Mouse (Mus musculus): ENCODE data around the gene Mycn.

The Mycn gene

DNA sequence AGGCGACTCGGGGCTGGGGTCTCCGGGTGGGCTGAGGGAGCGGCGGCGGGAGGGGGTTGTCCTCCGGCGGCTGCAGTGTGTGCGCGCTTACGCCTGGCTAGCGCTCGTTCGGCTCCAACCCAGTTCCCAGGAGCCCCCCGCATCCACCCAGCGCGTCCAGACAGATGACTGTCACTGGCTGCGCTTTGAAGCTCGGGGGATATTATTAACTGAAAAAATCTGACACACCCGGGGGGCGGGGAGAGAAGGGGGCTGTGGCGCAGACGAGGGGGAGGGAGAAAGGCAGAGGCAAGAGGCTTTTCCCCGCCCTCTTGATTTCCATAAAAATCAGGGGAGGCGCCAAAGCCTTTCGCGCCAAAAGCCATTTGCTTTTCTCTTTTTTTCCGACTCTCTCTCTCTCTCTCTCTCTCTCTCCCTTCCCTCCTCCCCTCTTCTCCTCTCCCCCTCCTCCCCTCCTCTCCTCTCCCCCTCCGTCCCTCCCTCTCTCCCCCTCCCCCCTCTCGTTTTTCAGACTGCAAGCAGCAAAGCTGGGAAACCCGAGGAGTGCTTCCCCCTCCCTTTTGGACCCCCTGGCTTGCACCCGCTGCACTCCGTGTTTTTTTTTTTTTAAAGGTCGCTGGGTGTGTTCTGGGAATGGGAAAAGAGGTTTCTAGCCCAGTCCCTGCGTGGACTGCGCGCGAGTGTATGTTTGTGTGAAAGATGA is at the start of gene Mycn:
TSS of gene Mycn (minus strand) at position 254 of the 703 bp plus-strand sequence.
- DNase-seq (ENCODE audit: low spot score), result peak; percentile 86

- DNase-seq (ENCODE audit: low spot score), result no peak
Observed at GRCm38 (mm10) chr12:12987376-12987775, 45.7 kb upstream of the Mycn start.

GRCm38 (mm10) chr12:12986612-12987206 is 45.0 kb upstream of the Mycn start:
- DNase-seq (ENCODE audit: low spot score), result no peak

DNA sequence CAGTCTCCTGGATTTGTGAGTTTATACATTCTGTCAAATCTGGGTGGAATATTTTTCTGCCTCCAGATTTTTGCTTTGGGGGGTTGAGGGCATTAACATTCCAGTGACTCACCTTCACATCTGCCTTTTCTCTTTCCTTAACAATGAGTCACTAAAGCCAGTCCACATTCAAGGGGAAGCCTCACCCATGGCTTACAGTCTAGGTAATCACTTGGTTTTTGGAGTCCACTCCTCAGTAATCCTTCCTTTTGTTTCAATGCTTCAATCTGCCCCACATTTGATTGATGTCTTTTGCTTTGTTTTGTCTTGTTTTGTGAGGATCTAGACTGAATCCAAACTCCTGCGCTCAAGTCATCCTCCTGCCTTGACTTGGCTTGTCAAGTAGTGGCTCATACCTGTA is 41.3 kb upstream of the Mycn start:
- no peak for DNase-seq (ENCODE audit: low spot score)

DNA sequence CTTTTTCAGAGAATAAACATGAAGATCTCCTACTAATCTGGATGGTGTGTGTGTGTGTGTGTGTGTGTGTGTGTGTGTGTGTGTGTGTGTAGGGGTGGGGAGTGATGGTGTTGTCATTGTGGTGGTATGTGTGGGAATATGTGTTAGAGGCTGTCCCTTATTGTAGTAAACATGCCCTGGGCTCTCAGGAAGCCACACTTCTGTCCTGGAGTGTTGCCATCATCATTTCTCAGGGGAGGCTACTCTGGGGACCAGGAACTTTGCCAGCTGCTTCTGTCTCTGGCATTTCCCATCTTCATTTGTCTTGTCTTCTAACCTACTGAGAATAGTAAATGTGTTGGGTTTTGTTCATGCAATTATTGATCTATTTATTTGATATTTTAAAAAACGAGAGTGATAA is 33.7 kb upstream of the Mycn start:
- no peak for DNase-seq (ENCODE audit: low spot score)

GRCm38 (mm10) chr12:12972756-12973435 is 31.2 kb upstream of the Mycn start:
- DNase-seq (ENCODE audit: low spot score), result no peak

DNA sequence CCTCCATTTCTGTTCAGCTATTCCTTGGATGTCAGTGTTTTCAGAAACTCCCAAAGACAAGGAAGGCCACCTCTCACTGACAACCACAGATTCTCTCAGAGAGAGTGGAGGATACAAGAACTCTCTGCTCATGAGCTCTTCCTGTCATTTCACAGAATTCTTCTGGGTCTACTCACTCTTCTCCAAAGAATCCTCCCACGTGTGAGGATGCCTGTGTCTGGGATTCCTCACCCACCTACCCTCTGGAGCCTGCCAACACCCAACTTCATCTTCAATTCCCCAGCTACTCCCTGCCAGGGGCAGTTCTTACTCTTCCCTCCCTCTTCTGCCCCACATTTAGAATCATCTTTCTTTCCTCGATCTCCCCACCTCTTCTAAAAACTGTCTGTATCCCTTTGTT is 26.2 kb upstream of the Mycn start:
- DNase-seq (ENCODE audit: low spot score), result no peak

GRCm38 (mm10) chr12:12964856-12965255 is 23.1 kb upstream of the Mycn start:
- DNase-seq (ENCODE audit: low spot score), result no peak

DNA sequence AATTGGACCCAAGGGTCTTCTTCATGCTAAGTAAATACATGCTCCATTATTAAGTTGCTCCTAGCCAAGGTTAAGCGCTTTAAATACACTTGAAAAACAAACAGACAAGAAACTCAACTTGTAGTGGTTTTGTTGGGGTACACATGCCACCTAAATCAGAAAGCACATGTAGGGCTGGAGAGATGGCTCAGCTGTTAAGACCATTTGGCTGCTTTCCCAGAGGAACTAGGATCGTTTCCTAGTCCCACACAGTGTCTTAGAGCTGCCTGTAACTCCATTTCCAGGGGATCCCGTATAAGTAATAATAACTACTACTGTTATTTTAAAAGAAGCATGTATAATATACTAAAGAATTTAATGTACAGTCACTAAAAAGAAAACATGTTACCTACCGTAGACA is 5.9 kb upstream of the Mycn start:
- DNase-seq (ENCODE audit: low spot score), result no peak

DNA sequence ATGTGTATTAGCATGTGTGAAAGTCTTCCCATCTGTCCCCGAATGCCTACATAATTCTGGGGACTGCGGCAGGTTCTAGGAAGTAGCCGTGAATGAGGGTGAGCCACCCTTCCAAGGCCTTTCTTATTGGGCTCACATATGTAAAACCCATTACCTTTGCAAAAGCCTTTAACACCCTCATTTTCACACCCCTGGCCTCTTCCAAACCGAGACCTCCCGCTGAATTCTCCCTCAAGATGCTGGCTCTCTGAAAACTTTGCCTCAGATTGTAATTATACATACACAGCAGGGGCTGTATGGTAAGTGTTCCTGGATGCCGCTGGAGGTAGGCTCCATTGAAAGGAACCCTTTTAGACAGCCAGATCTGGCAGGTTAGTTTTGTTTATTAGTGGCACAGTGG is 1.6 kb upstream of the Mycn start:
- no peak for DNase-seq (ENCODE audit: low spot score)

DNA sequence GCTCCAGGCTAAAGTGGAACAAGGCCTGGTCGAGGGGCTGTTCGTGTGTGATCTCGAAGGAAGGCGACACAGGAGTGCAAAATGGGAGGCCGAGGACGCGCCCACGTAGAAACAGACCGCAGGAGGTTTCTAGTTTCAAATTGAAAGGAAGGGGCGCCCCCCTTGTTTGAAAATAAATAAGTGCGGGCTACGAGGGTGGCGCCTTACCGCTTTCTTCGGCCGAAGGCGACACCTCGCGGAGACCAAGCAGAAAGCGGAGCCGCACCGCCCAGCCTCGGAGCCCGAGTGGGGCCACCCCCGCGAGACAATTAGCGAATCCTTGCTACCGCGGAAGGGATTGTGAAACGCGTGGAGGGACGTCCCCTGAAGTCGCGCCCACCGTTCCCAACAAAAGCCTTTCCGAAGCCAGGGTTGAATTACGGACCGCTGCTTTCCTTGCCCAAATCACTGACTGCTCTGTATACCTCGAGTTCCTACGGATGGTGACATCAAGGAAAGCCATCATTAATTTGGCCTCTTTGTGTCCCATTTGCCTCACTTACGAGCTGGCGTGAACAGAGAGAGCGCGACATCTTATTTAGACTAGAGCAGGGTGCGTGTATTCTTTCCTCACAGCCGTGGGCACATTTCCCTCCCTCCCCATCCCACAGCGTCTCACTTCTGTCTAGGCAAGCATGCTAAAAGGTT is 793 bp upstream of the Mycn start:
- peak; percentile 83 for DNase-seq (ENCODE audit: low spot score)

DNA sequence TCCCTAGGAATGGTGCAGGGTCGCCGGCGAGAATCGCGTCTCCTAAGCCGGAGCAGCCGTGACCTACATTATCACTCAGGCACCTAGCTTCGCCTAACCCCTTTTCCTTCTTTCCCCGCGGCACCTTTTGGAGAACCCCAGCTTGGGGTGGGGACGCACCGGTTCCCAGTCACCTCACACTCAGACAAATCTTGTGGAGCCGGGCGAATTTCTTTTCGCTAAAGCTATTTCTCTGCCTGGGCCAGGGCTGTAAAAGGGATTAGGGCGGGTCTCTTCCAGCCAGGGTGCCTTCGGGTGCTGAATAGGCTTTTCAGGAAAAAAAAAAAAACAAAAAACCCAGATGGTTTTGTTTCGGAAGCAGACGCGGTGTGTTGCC is 597 bp downstream of the Mycn start:
- no peak for DNase-seq (ENCODE audit: low spot score)

DNA sequence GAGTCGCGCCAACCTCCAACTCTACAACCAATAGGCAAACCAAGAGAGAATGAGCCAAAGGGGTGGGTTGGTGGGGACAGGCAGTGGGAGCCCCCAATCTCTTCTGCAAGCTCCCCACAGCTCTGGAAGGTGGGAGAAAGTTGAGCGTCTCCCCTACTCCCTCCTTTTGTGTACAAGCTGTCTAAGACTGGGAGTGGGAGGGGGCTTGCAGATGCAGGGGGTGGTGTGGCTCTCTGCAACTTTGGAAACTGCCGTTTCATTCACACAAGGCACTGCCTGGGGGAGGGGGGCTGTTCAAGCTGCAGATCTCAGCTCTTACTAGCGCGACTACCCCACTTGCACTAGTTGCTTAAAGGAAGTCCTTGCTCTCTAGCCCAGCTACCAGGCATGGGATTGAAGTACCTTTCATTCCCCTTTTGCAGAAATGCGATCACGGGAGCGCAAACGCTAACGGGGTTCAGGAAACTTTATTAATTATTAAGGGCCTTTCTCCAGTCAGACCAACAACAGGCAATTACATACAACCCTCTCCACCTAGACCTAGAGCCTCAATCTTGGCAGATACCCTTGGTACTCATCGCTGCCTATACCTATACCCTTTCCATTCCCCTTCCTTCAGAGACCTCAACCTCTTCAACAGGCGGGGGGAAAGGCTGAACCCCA is 1.1 kb downstream of the Mycn start:
- peak; percentile 39 for DNase-seq (ENCODE audit: low spot score)

DNA sequence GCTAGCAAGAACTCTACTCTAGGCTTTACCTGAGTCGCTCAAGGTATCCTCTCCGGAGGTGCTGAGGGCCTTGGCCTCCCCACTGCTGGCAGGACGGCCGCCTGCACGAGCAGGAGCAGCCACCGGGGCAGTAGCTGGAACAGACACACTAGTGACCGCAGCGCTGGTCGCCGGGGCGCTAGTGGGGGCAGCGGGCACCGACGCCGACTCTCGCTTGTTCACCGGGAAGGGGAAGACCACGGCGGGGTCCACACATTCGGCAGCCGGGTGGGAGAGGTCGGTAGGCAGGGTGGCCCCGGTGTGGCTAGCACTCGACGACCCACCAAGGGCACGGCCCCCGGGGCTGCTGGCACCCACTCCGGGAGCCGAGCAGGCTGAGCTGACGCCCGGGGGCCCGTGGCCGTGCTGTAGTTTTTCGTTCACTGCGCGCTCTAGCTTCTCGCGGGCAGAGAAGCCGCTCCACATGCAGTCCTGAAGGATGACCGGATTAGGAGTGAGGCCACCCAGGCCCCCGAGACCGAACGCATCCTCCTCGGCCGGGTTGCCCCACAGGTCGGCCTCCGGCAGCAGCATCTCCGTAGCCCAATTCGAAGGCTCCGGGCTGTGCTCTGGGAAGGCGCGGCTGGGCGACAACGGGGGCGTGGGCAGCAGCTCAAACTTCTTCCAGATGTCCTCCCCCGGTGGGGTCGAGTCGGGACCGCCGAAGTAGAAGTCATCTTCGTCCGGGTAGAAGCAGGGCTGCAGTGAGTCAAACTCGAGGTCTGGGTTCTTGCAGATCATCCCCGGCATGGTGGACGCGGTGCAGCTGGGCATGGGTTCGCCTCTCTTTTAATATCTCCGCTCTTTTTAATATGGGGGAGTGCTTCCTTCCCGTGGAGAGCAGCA is 1.9 kb downstream of the Mycn start:
- no peak for DNase-seq (ENCODE audit: low spot score)

DNA sequence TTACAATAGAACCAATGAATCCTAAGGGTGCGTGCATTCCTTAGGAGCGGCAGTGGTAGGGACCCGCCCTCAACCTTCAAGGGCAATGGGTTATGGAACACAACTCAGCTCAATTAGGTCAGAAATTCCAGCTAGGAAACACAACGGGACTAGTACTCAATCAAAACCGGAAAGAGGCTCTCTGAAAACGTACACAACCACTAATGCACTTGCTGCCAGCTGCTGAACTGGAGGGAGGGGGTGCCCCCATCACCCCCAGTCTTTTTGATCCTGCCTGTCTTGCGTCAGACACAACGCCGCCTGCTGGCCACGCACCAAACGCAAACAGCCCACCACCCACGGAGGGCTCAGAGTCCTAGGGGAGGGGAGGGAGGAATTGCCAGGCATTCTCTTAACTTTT is 2.9 kb downstream of the Mycn start:
- DNase-seq (ENCODE audit: low spot score), result peak; percentile 33

GRCm38 (mm10) chr12:12938361-12938760 is 3.4 kb downstream of the Mycn start:
- peak; percentile 67 for DNase-seq (ENCODE audit: low spot score)

GRCm38 (mm10) chr12:12937746-12938145 is 4.0 kb downstream of the Mycn start:
- DNase-seq (ENCODE audit: low spot score), result no peak

DNA sequence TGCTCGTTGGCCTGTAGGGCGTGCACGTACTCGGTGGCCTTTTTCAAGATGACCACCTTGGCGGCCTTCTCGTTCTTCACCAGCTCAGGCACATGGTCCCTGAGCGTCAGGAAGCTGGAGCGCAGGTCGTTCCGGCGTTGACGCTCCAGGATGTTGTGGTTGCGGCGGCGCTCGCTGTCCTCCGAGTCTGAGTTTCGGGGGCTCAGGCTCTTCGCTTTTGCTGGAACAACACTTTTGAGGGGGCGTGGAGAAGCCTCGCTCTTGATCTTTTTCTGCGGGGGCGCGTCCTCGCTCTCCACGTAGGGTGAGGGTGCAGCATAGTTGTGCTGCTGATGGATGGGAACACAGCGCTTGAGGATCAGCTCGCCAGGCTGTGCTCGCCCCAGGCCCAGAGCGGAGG is 4.6 kb downstream of the Mycn start:
- no peak for DNase-seq (ENCODE audit: low spot score)

DNA sequence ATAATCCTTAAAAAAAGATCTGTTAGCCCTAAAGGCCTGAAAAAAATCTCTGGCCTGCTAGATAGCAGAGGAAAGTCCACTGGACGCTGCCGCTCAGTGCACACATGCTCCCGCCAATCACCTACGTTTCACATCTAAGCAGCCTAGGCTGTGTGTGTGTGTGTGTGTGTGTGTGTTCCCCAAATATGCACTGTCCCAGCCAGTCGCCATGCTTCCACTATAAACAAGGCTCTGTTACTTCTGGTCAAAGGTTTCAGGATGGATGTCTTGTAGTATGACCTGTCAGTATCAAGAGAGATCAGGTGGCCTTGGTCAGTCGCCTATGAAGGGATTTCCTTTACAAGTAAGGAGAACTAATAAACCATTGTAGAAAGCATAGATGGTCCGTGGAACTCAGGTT is 9.5 kb downstream of the Mycn start:
- DNase-seq (ENCODE audit: low spot score), result no peak

GRCm38 (mm10) chr12:12928239-12928638 is 13.5 kb downstream of the Mycn start:
- DNase-seq (ENCODE audit: low spot score), result no peak

DNA sequence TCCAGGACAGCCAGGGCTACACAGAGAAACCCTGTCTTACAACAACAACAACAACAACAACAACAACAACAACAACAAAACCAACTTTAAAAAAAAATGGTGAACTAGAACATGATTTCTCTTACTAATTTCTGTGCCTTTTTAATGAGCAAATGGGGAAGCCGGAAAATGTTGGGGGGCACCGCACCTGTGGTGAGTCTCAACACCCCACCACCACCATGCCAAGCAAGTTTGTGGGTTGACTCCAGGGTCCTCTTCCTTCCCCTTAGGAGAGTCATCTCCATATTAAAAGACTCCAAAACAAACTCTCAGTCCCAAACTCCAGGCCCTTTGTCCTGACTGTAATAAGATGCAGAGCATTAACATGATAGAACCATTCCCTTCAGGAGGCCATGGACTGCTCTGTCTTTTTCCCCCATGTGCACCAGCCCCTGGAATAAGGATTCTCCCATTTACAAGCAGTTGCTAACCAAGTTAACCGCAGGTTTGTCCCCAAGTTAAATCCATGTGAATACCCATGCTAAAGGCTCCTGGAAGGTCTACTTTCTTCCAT is 14.7 kb downstream of the Mycn start:
- DNase-seq (ENCODE audit: low spot score), result no peak
